Mouse (Mus musculus): ENCODE data around the gene Lypla2. TPM values are rescaled to one million over a fixed set of nuclear protein-coding genes. Genes with fewer than 3 reads are reported as not detected.
"Not testable (repeated sequence)": the region's sequence is repeated elsewhere in the genome, so short reads cannot be mapped to it uniquely, and the experiment has no call there.

The Lypla2 gene
- polyA plus RNA-seq, 1 experiment from 2014 or later, result 115 TPM

- H3K9ac ChIP-seq (ENCODE audit: low read depth, low read length); H3K4me1 ChIP-seq (ENCODE audit: control insufficient read depth, insufficient read depth, low read length); H3K4me2 ChIP-seq (ENCODE audit: low read depth, low read length); H3K27ac ChIP-seq (ENCODE audit: low read length); H3K36me3 ChIP-seq (ENCODE audit: control insufficient read depth, insufficient read depth, low read length); ATAC-seq; H3K27me3 ChIP-seq (replicated peaks; ENCODE audit: control insufficient read depth, insufficient read depth, low read length); H3K4me3 ChIP-seq (ENCODE audit: low read length); H3K9me3 ChIP-seq (ENCODE audit: control insufficient read depth, low read length): not testable (repeated sequence)
- WGBS, result 96% methylated on average over 5 of the region's 5 CpGs
Observed at GRCm38 (mm10) chr4:135980223-135980622, 7.8 kb upstream of the Lypla2 start.

GRCm38 (mm10) chr4:135976146-135976545 lies 3.7 kb upstream of the Lypla2 start:
- Histone ChIP-seq H3K4me1 (ENCODE audit: control insufficient read depth, insufficient read depth, low read length) (peaks cover 11% of the 10 kb centered on the region), H3K4me2 (ENCODE audit: low read depth, low read length) (no peak overlapping the region), H3K27me3 (replicated peaks; ENCODE audit: control insufficient read depth, insufficient read depth, low read length) (no peaks in the 10 kb centered on the region), H3K9ac (ENCODE audit: low read depth, low read length) (no peak overlapping the region), H3K36me3 (ENCODE audit: control insufficient read depth, insufficient read depth, low read length) (peaks cover 6% of the 10 kb centered on the region; the same call in 1 of the 2 replicates), H3K27ac (ENCODE audit: low read length) (no peak overlapping the region), H3K9me3 (ENCODE audit: control insufficient read depth, low read length) (no peaks in the 10 kb centered on the region), H3K4me3 (ENCODE audit: low read length) (no peak overlapping the region)
- WGBS, result 91% methylated on average over 12 of the region's 12 CpGs
- no peak for ATAC-seq

GRCm38 (mm10) chr4:135972911-135973811 lies 735 bp upstream of the Lypla2 start:
- Histone ChIP-seq H3K4me3 (ENCODE audit: low read length) (peak overlapping the region; percentile 98), H3K27me3 (replicated peaks; ENCODE audit: control insufficient read depth, insufficient read depth, low read length) (no peaks in the 10 kb centered on the region), H3K4me2 (ENCODE audit: low read depth, low read length) (peak overlapping the region; percentile 79), H3K36me3 (ENCODE audit: control insufficient read depth, insufficient read depth, low read length) (peaks cover 16% of the 10 kb centered on the region), H3K4me1 (ENCODE audit: control insufficient read depth, insufficient read depth, low read length) (peaks cover 18% of the 10 kb centered on the region), H3K9ac (ENCODE audit: low read depth, low read length) (peak overlapping the region; percentile 98), H3K9me3 (ENCODE audit: control insufficient read depth, low read length) (no peaks in the 10 kb centered on the region), H3K27ac (ENCODE audit: low read length) (peak overlapping the region; percentile 62)
- WGBS, result 54% methylated on average over 13 of the region's 13 CpGs
- peak; percentile 21; the same call in 1 of the 2 replicates for ATAC-seq

- Histone ChIP-seq H3K4me2 (ENCODE audit: low read depth, low read length) (peak overlapping the region; percentile 79), H3K36me3 (ENCODE audit: control insufficient read depth, insufficient read depth, low read length) (peaks cover 21% of the 10 kb centered on the region), H3K4me3 (ENCODE audit: low read length) (peak overlapping the region; percentile 98), H3K27me3 (replicated peaks; ENCODE audit: control insufficient read depth, insufficient read depth, low read length) (no peaks in the 10 kb centered on the region), H3K4me1 (ENCODE audit: control insufficient read depth, insufficient read depth, low read length) (peaks cover 18% of the 10 kb centered on the region), H3K9ac (ENCODE audit: low read depth, low read length) (peak overlapping the region; percentile 98), H3K27ac (ENCODE audit: low read length) (peak overlapping the region; percentile 74), H3K9me3 (ENCODE audit: control insufficient read depth, low read length) (no peaks in the 10 kb centered on the region)
- under 1% methylated on average over 35 of the region's 35 CpGs for WGBS
- peak; percentile 62 for ATAC-seq
Observed at GRCm38 (mm10) chr4:135971805-135972555, 446 bp downstream of the Lypla2 start.

GRCm38 (mm10) chr4:135970585-135970984 lies 1.8 kb downstream of the Lypla2 start:
- H3K36me3 ChIP-seq (ENCODE audit: control insufficient read depth, insufficient read depth, low read length), result peaks cover 21% of the 10 kb centered on the region
- WGBS, result 90% methylated on average over 11 of the region's 11 CpGs
- no peak for ATAC-seq
- peaks cover 18% of the 10 kb centered on the region for H3K4me1 ChIP-seq (ENCODE audit: control insufficient read depth, insufficient read depth, low read length)
- no peak overlapping the region for H3K9ac ChIP-seq (ENCODE audit: low read depth, low read length)
- H3K27me3 ChIP-seq (replicated peaks; ENCODE audit: control insufficient read depth, insufficient read depth, low read length), result no peaks in the 10 kb centered on the region
- no peaks in the 10 kb centered on the region for H3K9me3 ChIP-seq (ENCODE audit: control insufficient read depth, low read length)
- H3K4me2 ChIP-seq (ENCODE audit: low read depth, low read length), result no peak overlapping the region
- H3K4me3 ChIP-seq (ENCODE audit: low read length), result no peak overlapping the region
- H3K27ac ChIP-seq (ENCODE audit: low read length), result no peak overlapping the region

GRCm38 (mm10) chr4:135969070-135969750 lies 3.2 kb downstream of the Lypla2 start:
- Histone ChIP-seq H3K4me3 (ENCODE audit: low read length) (no peak overlapping the region), H3K36me3 (ENCODE audit: control insufficient read depth, insufficient read depth, low read length) (peaks cover 21% of the 10 kb centered on the region), H3K9ac (ENCODE audit: low read depth, low read length) (no peak overlapping the region), H3K9me3 (ENCODE audit: control insufficient read depth, low read length) (no peaks in the 10 kb centered on the region), H3K4me1 (ENCODE audit: control insufficient read depth, insufficient read depth, low read length) (peaks cover 30% of the 10 kb centered on the region), H3K27ac (ENCODE audit: low read length) (no peak overlapping the region), H3K4me2 (ENCODE audit: low read depth, low read length) (no peak overlapping the region), H3K27me3 (replicated peaks; ENCODE audit: control insufficient read depth, insufficient read depth, low read length) (no peaks in the 10 kb centered on the region)
- 90% methylated on average over 13 of the region's 13 CpGs for WGBS
- ATAC-seq, result no peak

- no peak for ATAC-seq
- H3K27ac ChIP-seq (ENCODE audit: low read length), result no peak overlapping the region
- peaks cover 21% of the 10 kb centered on the region for H3K36me3 ChIP-seq (ENCODE audit: control insufficient read depth, insufficient read depth, low read length)
- H3K4me3 ChIP-seq (ENCODE audit: low read length), result no peak overlapping the region
- H3K27me3 ChIP-seq (replicated peaks; ENCODE audit: control insufficient read depth, insufficient read depth, low read length), result no peaks in the 10 kb centered on the region
- H3K4me2 ChIP-seq (ENCODE audit: low read depth, low read length), result no peak overlapping the region
- peaks cover 32% of the 10 kb centered on the region for H3K4me1 ChIP-seq (ENCODE audit: control insufficient read depth, insufficient read depth, low read length)
- 76% methylated on average over 18 of the region's 19 CpGs for WGBS
- H3K9ac ChIP-seq (ENCODE audit: low read depth, low read length), result no peak overlapping the region
- H3K9me3 ChIP-seq (ENCODE audit: control insufficient read depth, low read length), result no peaks in the 10 kb centered on the region
Observed at GRCm38 (mm10) chr4:135968271-135968869, 4.1 kb downstream of the Lypla2 start.

GRCm38 (mm10) chr4:135967086-135967760 lies 5.2 kb downstream of the Lypla2 start:
- Histone ChIP-seq H3K4me2 (ENCODE audit: low read depth, low read length) (no peak overlapping the region), H3K27me3 (replicated peaks; ENCODE audit: control insufficient read depth, insufficient read depth, low read length) (no peaks in the 10 kb centered on the region), H3K36me3 (ENCODE audit: control insufficient read depth, insufficient read depth, low read length) (peaks cover 21% of the 10 kb centered on the region), H3K4me3 (ENCODE audit: low read length) (no peak overlapping the region), H3K9ac (ENCODE audit: low read depth, low read length) (no peak overlapping the region), H3K27ac (ENCODE audit: low read length) (no peak overlapping the region), H3K4me1 (ENCODE audit: control insufficient read depth, insufficient read depth, low read length) (peaks cover 32% of the 10 kb centered on the region), H3K9me3 (ENCODE audit: control insufficient read depth, low read length) (no peaks in the 10 kb centered on the region)
- 87% methylated on average over 18 of the region's 18 CpGs for WGBS
- no peak for ATAC-seq
